Mouse (Mus musculus): ENCODE results near the gene Hnrnpab. TPM values are rescaled to one million over a fixed set of nuclear protein-coding genes. Genes with fewer than 3 reads are reported as not detected.

The Hnrnpab gene
- 749 TPM for polyA plus RNA-seq (2012; fragmentation: generic; extraction: Trizol)
- long read RNA-seq, experiment 1, transcript Hnrnpab-203 (8 exons, 1,437 nt), result minor isoform, 47 of 174 reads
- long read RNA-seq, experiment 1, transcript Hnrnpab-201 (7 exons, 2,370 nt), result major isoform, 59 of 174 reads
- long read RNA-seq, experiment 1, partial matches to known transcripts, result 26 of 174 reads
- long read RNA-seq, experiment 1, other reads (novel, unspliced or antisense), result 42 of 174 reads
- long read RNA-seq, experiment 2, transcript Hnrnpab-201 (7 exons, 2,370 nt), result major isoform, 54 of 135 reads
- long read RNA-seq, experiment 2, transcript Hnrnpab-203 (8 exons, 1,437 nt), result minor isoform, 52 of 135 reads
- long read RNA-seq, experiment 2, partial matches to known transcripts, result 22 of 135 reads
- long read RNA-seq, experiment 2, other reads (novel, unspliced or antisense), result 7 of 135 reads

DNA sequence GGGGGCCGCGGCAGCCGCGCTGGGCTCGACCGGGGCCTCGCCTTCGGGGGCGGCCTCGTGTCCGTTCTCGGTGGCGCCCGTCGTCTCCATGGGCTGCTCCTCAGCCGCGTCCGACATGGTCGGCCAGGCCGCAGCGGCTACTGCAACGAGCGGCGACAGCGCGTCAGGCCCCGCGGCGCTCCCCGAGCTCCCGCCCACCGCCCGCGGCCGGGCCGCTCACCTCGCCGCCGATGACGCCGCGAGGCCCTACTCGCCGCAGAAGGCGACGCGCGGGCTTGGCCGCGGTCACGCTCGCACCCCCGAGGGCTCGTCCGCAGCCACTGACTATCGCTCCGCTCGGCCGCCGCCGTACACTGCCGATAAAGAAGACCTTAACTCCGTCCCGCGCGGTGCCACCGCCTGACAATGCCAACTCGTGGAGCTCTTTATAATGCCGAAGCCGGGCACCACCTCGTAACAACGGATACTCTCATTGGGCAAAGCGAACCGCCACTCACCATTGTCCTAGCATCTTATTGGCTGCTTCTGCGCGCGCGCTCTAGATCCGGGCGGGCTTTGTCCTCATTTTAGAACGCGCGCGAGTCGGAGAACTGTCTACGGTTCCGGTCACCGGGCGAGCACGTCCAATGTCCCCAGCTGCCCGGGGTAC lies at the start of gene Hnrnpab:
Hnrnpab (minus strand) TSS at position 401 of the 649 bp plus-strand sequence.
- Histone ChIP-seq H3K27me3 (ENCODE audit: control insufficient read depth, insufficient read depth, insufficient read length) (no peaks in the 10 kb centered on the region), H3ac (ENCODE audit: control insufficient read depth, insufficient read length, low read depth) (peak within 1 kb of the TSS; percentile 97), H3K36me3 (ENCODE audit: control insufficient read depth, insufficient read depth) (peaks cover 43% of the 10 kb centered on the region), H3K79me3 (ENCODE audit: low read depth) (peaks cover 47% of the 10 kb centered on the region), H3K79me2 (ENCODE audit: control insufficient read depth, insufficient read depth) (peaks cover 61% of the 10 kb centered on the region), H3K4me3 (ENCODE audit: insufficient read depth, poor library complexity, severe bottlenecking) (peak within 1 kb of the TSS; percentile 99)
- TF ChIP-seq USF1 (IDR thresholded peaks at IDR 0.05; ENCODE audit: low read depth), result no peak
- peak; percentile 77 for TF ChIP-seq MAX (IDR thresholded peaks at IDR 0.05)

- H3ac ChIP-seq (ENCODE audit: control insufficient read depth, insufficient read length, low read depth), result no peak overlapping the region
- TF ChIP-seq CTCF (IDR thresholded peaks at IDR 0.05; ENCODE audit: control insufficient read depth, insufficient read depth, insufficient read length) (no peak), CEBPB (IDR thresholded peaks at IDR 0.05; ENCODE audit: low read depth) (no peak), FOSL1 (IDR thresholded peaks at IDR 0.05; ENCODE audit: insufficient read depth, low read length, poor library complexity, severe bottlenecking) (no peak), MYOG (IDR thresholded peaks at IDR 0.05; ENCODE audit: control insufficient read depth, extremely low read depth, insufficient read length) (no peak), MAX (IDR thresholded peaks at IDR 0.05) (no peak), USF1 (IDR thresholded peaks at IDR 0.05; ENCODE audit: low read depth) (no peak), MYOD1 (IDR thresholded peaks at IDR 0.05; ENCODE audit: control insufficient read depth, insufficient read length, low read depth) (no peak)
- H3K36me3 ChIP-seq (ENCODE audit: control insufficient read depth, insufficient read depth), result no peaks in the 10 kb centered on the region
- H3K4me3 ChIP-seq (ENCODE audit: insufficient read depth, poor library complexity, severe bottlenecking), result no peak overlapping the region
- H3K79me3 ChIP-seq (ENCODE audit: low read depth), result no peaks in the 10 kb centered on the region
- H3K27me3 ChIP-seq (ENCODE audit: control insufficient read depth, insufficient read depth, insufficient read length), result no peaks in the 10 kb centered on the region
- H3K79me2 ChIP-seq (ENCODE audit: control insufficient read depth, insufficient read depth), result no peaks in the 10 kb centered on the region
Observed at GRCm38 (mm10) chr11:51654891-51655290, 48.2 kb upstream of the Hnrnpab start.

- TF ChIP-seq USF1 (IDR thresholded peaks at IDR 0.05; ENCODE audit: low read depth), result no peak
- TF ChIP-seq FOSL1 (IDR thresholded peaks at IDR 0.05; ENCODE audit: insufficient read depth, low read length, poor library complexity, severe bottlenecking), result no peak
- TF ChIP-seq CTCF (IDR thresholded peaks at IDR 0.05; ENCODE audit: control insufficient read depth, insufficient read depth, insufficient read length), result no peak
- no peak for TF ChIP-seq MYOG (IDR thresholded peaks at IDR 0.05; ENCODE audit: control insufficient read depth, extremely low read depth, insufficient read length)
- no peak for TF ChIP-seq MYOD1 (IDR thresholded peaks at IDR 0.05; ENCODE audit: control insufficient read depth, insufficient read length, low read depth)
- no peak for TF ChIP-seq CEBPB (IDR thresholded peaks at IDR 0.05; ENCODE audit: low read depth)
- TF ChIP-seq MAX (IDR thresholded peaks at IDR 0.05), result no peak
- Histone ChIP-seq H3K4me3 (ENCODE audit: insufficient read depth, poor library complexity, severe bottlenecking) (no peak overlapping the region), H3K79me3 (ENCODE audit: low read depth) (no peaks in the 10 kb centered on the region), H3ac (ENCODE audit: control insufficient read depth, insufficient read length, low read depth) (no peak overlapping the region), H3K79me2 (ENCODE audit: control insufficient read depth, insufficient read depth) (no peaks in the 10 kb centered on the region), H3K36me3 (ENCODE audit: control insufficient read depth, insufficient read depth) (no peaks in the 10 kb centered on the region), H3K27me3 (ENCODE audit: control insufficient read depth, insufficient read depth, insufficient read length) (no peaks in the 10 kb centered on the region)
Observed at GRCm38 (mm10) chr11:51653736-51654135, 47.1 kb upstream of the Hnrnpab start.

DNA sequence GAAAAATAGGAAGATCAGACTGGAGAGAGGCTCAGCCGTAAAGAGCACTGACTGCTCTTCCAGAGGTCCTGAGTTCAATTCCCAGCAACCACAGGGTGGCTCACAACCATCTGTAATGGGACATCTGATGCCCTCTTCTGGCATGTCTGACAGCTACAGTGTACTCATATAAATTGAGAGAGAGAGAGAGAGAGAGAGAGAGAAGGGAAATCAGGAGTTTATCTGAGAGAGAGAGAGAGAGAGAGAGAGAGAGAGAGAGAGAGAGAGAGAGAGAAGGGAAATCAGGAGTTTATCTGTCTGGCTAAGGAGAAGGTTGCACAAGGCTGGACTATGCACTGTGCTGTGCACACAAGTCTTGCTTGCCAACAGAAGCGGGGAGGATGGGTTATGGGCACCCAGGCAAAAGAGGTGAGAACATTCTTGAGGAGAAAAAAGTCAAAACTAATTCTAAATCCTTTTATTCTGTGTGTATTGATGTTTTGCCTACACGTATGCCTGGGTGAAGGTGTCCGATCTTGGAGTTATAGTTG lies 46.3 kb upstream of the Hnrnpab start:
- Histone ChIP-seq H3K4me3 (ENCODE audit: insufficient read depth, poor library complexity, severe bottlenecking) (no peak overlapping the region), H3K79me3 (ENCODE audit: low read depth) (no peaks in the 10 kb centered on the region)
- TF ChIP-seq MYOG (IDR thresholded peaks at IDR 0.05; ENCODE audit: control insufficient read depth, extremely low read depth, insufficient read length) (no peak), MYOD1 (IDR thresholded peaks at IDR 0.05; ENCODE audit: control insufficient read depth, insufficient read length, low read depth) (no peak), CTCF (IDR thresholded peaks at IDR 0.05; ENCODE audit: control insufficient read depth, insufficient read depth, insufficient read length) (no peak), MAX (IDR thresholded peaks at IDR 0.05) (no peak), USF1 (IDR thresholded peaks at IDR 0.05; ENCODE audit: low read depth) (no peak), CEBPB (IDR thresholded peaks at IDR 0.05; ENCODE audit: low read depth) (no peak), FOSL1 (IDR thresholded peaks at IDR 0.05; ENCODE audit: insufficient read depth, low read length, poor library complexity, severe bottlenecking) (no peak)

DNA sequence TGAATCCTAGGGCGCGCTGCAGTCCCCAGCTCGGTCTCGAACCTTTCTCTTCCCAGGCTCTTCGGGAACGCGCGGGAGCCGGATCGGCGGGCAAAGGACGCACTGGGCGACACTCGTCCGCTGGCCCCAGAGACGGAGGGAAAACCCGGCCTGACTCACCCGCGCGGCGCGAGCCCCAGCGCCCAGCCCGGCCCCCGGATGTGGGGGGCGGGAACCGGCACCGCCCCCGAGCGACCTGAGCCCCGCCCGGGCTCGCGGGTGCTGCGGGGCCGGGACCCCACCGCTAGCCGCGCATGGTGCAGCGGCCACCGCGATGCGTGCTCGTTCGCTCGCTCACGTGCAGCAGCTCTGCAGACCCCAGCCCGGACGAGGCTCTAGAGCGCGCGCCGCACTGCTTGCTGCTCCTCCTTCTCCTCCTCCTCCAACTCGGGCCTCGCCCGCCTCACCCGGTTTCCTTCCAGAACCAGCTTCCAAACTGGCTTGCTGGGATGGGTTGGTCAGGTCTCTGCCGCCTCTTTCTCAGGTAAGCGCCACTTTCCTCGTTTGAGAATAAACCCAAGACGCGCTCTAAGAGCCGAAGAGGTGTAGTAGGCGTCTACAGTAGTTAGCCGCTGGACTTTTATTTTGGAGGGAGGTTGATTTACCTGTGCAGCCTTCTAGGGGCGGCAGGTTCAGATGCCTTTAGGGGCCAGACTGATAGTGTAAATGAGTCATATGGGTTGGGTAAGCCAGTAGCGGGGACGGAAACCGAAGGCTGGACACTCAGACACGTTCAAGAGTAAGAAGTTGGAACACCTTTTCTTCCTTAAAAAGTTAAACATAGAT lies 44.3 kb upstream of the Hnrnpab start, which contains the start of the genes N4bp3 and D930048N14Rik:
N4bp3 (minus strand) TSS at position 152 of the 825 bp plus-strand sequence.
D930048N14Rik (plus strand) TSS at position 264 of the 825 bp plus-strand sequence.
- Histone ChIP-seq H3K79me2 (ENCODE audit: control insufficient read depth, insufficient read depth) (no peaks in the 10 kb centered on the region), H3K27me3 (ENCODE audit: control insufficient read depth, insufficient read depth, insufficient read length) (no peaks in the 10 kb centered on the region)

More for the DNA sequence above, 46.3 kb upstream of the Hnrnpab start:
- H3K36me3 ChIP-seq (ENCODE audit: control insufficient read depth, insufficient read depth), result no peaks in the 10 kb centered on the region
- no peak overlapping the region for H3ac ChIP-seq (ENCODE audit: control insufficient read depth, insufficient read length, low read depth)
- H3K27me3 ChIP-seq (ENCODE audit: control insufficient read depth, insufficient read depth, insufficient read length), result no peaks in the 10 kb centered on the region
- H3K79me2 ChIP-seq (ENCODE audit: control insufficient read depth, insufficient read depth), result no peaks in the 10 kb centered on the region

More for the DNA sequence above, 44.3 kb upstream of the Hnrnpab start, which contains the start of the genes N4bp3 and D930048N14Rik:
- no peak for TF ChIP-seq MYOD1 (IDR thresholded peaks at IDR 0.05; ENCODE audit: control insufficient read depth, insufficient read length, low read depth)
- no peak for TF ChIP-seq FOSL1 (IDR thresholded peaks at IDR 0.05; ENCODE audit: insufficient read depth, low read length, poor library complexity, severe bottlenecking)
- TF ChIP-seq USF1 (IDR thresholded peaks at IDR 0.05; ENCODE audit: low read depth), result no peak
- TF ChIP-seq MAX (IDR thresholded peaks at IDR 0.05), result no peak
- no peak for TF ChIP-seq CEBPB (IDR thresholded peaks at IDR 0.05; ENCODE audit: low read depth)
- no peak for TF ChIP-seq MYOG (IDR thresholded peaks at IDR 0.05; ENCODE audit: control insufficient read depth, extremely low read depth, insufficient read length)
- no peak for TF ChIP-seq CTCF (IDR thresholded peaks at IDR 0.05; ENCODE audit: control insufficient read depth, insufficient read depth, insufficient read length)
- peak within 1 kb of the TSS; percentile 42 for H3K4me3 ChIP-seq (ENCODE audit: insufficient read depth, poor library complexity, severe bottlenecking)
- H3K79me3 ChIP-seq (ENCODE audit: low read depth), result no peaks in the 10 kb centered on the region
- H3K36me3 ChIP-seq (ENCODE audit: control insufficient read depth, insufficient read depth), result no peaks in the 10 kb centered on the region
- H3ac ChIP-seq (ENCODE audit: control insufficient read depth, insufficient read length, low read depth), result peak within 1 kb of the TSS; percentile 75

Data from C2C12 (cell line).